Mouse (Mus musculus) limb, embryonic 10.5 days (tissue): ENCODE data around the gene Itsn2. TPM values are rescaled to one million over a fixed set of nuclear protein-coding genes. Genes with fewer than 3 reads are reported as not detected.
"Not testable (repeated sequence)": the region's sequence is repeated elsewhere in the genome, so short reads cannot be mapped to it uniquely, and the experiment has no call there.

Source experiments
- DNase-seq: peaks from one replicate; pipeline ENCODE4 v3.0.0-alpha.2; 2017; ENCODE audit warnings: low spot score
- H3K27ac ChIP-seq: fragments of 300-500 bp; sonication (generic); 2 replicates; pipeline ENCODE4 v1.5.1; 2016; ENCODE audit warnings: mild to moderate bottlenecking
- H3K27me3 ChIP-seq: fragments of 300-500 bp; sonication (generic); 2 replicates; pipeline ENCODE4 v1.6.1; 2016; ENCODE audit warnings: low read depth, mild to moderate bottlenecking; ENCODE audit not compliant: poor library complexity, severe bottlenecking
- H3K36me3 ChIP-seq: fragments of 300-500 bp; sonication (generic); 2 replicates; pipeline ENCODE4 v1.6.1; 2016; ENCODE audit warnings: mild to moderate bottlenecking, moderate library complexity
- H3K4me1 ChIP-seq: fragments of 300-500 bp; sonication (generic); 2 replicates; pipeline ENCODE4 v1.6.1; 2016
- H3K4me3 ChIP-seq: fragments of 300-500 bp; sonication (generic); 2 replicates; pipeline ENCODE4 v1.5.1; 2016; ENCODE audit warnings: mild to moderate bottlenecking, moderate library complexity
- H3K9me3 ChIP-seq: fragments of 300-500 bp; sonication (generic); replicated peaks from 2 replicates; pipeline ENCODE4 v1.6.1; 2016; ENCODE audit warnings: mild to moderate bottlenecking
- WGBS: fragments of 180-500 bp; shearing (Covaris S2); methylation state at CpG from one replicate; pipeline ENCODE4 v1.1.7; 2016; 5-methylcytosine and 5-hydroxymethylcytosine counted together
- polyA plus RNA-seq: library from polyadenylated mRNA; unstranded; fragments of >200 nt; fragmentation: Nextera tagmentation; extraction: Ambion mirVana; gene quantifications from 2 replicates; pipeline ENCODE4 v1.2.1, GENCODE M21; 2016

Gene Itsn2
- 17.4 and 20.0 TPM in 2 replicates for polyA plus RNA-seq

DNA sequence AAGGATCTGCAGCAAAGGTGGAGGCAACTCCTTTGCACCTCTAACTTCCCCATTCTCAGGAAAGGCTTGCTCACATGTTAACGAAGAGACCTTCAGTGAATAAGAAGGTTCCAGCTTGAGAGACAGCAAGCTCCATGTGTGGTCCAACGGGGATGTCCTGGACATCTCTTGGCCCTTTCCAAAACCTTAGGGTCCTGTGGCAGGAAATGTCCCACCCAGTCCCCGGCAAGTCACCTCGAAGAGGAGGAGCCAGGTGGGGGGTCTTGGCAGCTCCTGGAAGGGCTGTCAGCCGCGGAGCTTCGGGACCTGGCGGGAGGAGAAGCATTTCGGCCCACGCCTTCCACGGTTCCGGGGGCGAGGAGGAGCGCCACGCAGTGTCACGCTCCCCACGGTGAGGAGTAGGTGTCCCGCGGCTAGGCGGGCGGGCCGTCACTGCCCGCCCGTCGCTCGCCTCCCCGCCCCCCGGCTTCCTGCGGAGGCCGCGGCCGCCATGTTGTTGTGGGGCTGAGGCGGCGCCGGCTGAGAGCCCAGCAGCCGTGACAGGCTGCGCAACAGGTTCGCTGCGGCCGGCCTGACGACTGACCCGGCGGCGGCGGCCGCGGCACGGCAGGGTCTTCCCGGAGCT is at the start of gene Itsn2, which contains the start of gene Gm3625:
TSS of gene Itsn2 (plus strand) at position 98 of the 625 bp plus-strand sequence.
TSS of gene Gm3625 (minus strand) at position 387 of the 625 bp plus-strand sequence.
- Histone ChIP-seq H3K27me3 (peaks cover 8% of the 10 kb centered on the region), H3K4me3 (peak within 1 kb of the TSS; percentile 92), H3K4me1 (peaks cover 13% of the 10 kb centered on the region; the same call in 1 of the 2 replicates), H3K27ac (peak within 1 kb of the TSS; percentile 90), H3K36me3 (no peaks in the 10 kb centered on the region), H3K9me3 (no peaks in the 10 kb centered on the region)
- 2% methylated on average over 49 of the region's 49 CpGs for WGBS
- peak; percentile 80 for DNase-seq

DNA sequence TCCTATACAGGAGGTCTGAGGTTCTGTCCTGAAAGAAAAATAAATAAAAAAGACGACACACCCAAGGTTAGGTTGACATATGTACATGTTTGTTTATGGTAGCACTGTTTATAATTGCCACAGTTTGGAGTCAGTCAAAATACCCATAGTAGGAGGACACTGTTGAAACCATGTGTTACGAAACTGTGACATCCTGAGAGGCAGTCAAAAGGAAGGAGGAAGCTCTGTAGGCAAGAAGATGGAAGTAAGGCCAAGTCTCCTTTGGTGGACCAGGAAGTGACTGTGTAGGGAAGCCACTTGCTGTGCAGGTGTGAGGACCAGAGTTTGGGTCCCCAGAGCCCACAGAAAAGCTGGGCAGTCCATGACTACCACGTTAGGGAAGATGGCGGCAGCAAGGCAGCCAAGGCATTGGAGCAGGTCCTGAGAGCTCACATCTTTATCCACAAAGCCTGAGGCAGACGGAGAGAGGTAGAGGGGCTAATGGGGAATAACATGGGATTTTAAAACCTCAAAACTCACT is 48.0 kb upstream of the Itsn2 start:
- Histone ChIP-seq H3K4me1 (0 out of 2 replicates have a peak, but pooled peaks cover 2% of the 10 kb centered on the region), H3K36me3 (no peaks in the 10 kb centered on the region), H3K4me3 (no peak overlapping the region), H3K9me3 (no peaks in the 10 kb centered on the region), H3K27me3 (no peaks in the 10 kb centered on the region), H3K27ac (no peak overlapping the region)
- no peak for DNase-seq
- WGBS, result 86% methylated on average over 5 of the region's 5 CpGs

DNA sequence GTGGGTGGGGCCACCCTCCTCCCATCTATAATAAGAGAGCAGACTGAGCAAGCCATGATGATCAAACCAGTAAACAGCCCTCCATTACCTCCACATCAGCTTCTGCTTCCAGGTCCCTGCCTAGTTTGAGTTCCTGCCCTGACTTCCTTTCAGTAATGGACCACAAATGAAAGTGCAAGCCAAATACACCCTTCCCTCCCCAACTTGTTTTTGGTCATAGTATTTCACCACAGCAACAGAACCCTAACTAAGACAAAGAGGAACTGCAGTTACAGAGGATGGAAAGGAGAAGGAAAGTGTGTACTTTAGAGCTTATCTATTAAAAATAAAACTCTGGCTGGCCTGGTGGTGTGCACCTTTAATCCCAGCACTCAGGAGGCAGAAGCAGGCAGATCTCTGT is 47.0 kb upstream of the Itsn2 start:
- no peak for DNase-seq
- H3K36me3 ChIP-seq, result no peaks in the 10 kb centered on the region
- no peaks in the 10 kb centered on the region for H3K27me3 ChIP-seq
- H3K9me3 ChIP-seq, result no peaks in the 10 kb centered on the region
- no peak overlapping the region for H3K27ac ChIP-seq
- no peak overlapping the region for H3K4me3 ChIP-seq
- 0 out of 2 replicates have a peak, but pooled peaks cover 2% of the 10 kb centered on the region for H3K4me1 ChIP-seq

DNA sequence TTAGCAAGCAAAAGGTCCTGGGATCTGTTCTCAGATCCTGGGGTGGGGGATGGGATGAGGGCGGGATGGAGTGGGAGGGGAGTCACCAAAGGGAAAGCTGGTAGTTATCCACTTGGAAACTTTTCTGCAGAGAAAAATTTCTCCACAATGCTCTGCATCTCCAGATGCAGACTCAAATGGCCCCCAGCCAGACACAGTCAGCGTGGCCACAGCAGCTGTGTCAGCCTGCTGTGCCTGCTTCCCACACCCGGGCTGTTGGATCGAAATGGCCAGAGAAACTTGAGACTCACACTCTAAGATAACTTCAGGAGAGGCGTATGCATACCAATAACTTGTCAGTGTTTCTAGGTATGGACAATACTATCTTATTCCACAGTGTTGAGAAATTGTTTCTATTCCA is 45.9 kb upstream of the Itsn2 start:
- Histone ChIP-seq H3K4me1 (0 out of 2 replicates have a peak, but pooled peaks cover 2% of the 10 kb centered on the region), H3K4me3 (no peak overlapping the region), H3K9me3 (no peaks in the 10 kb centered on the region), H3K27me3 (no peaks in the 10 kb centered on the region), H3K27ac (no peak overlapping the region), H3K36me3 (no peaks in the 10 kb centered on the region)
- WGBS, result 63% methylated on average over 5 of the region's 5 CpGs
- DNase-seq, result no peak

DNA sequence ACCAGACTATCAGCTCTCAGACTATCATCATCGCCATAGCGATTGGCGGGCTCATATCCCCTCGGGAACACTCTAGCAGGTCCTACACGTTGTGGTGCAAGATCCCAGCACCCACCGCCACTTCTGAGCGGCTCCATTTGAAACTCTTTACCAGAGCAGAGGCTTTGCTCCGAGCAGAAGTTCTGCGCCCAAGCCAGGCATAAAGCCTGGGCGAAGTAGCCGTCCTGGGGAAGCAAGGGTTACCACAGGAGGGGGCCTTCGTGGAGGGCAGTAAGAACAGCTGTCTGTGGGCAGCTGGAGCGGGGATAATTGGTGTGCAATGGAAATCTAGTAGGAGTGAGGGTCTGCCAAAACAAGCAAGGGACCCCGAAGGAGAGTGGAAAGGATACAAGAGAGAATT is 44.9 kb upstream of the Itsn2 start:
- Histone ChIP-seq H3K27ac (no peak overlapping the region), H3K27me3 (no peaks in the 10 kb centered on the region), H3K36me3 (no peaks in the 10 kb centered on the region), H3K9me3 (no peaks in the 10 kb centered on the region), H3K4me1 (0 out of 2 replicates have a peak, but pooled peaks cover 2% of the 10 kb centered on the region), H3K4me3 (no peak overlapping the region)
- DNase-seq, result no peak
- 74% methylated on average over 14 of the region's 14 CpGs for WGBS

DNA sequence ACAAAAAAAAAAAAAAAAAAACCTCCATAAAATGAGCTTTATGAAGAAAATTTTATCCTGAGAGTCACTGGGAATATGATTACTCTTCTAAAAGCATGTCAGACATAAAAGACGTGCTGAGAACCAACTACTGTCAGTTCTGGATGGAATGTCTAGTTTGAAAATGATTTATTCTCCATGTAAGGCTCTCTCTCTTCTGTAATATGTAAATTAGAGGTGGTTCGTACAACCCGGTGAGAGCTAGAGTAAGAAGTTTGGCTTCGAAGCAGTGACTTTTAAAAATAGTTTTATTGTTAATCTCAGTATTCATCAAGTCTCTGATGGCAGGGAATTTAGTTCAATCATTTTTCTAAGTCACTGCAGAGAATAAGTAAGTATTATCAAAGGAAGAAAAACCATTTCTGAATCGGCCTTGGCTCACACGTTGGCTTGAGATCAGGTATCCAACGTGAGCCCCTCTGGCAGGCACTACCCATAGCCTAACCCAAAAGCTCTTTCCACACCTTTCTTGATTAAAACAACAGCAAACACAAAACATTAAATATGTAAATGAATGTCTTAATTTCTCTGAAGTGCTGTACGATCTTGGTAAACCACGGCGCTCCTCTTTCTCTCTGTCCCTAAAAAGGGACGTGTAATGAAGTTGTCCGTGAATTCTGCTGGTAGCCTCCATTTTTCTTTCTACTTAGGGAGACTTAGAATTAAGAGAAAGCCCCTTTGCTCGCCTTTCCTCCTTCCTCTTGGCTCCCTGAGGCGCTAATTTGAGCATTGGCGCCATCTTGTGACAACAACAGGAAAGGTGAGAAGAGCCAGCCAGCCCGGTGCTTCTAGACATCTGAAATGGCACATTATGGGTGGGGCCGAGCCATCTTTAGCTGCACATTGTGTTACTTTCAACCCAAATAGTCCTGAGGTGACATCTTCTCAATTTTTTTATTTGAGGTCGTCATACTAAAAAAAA is 44.1 kb upstream of the Itsn2 start:
- Histone ChIP-seq H3K36me3 (no peaks in the 10 kb centered on the region), H3K27ac (no peak overlapping the region), H3K27me3 (no peaks in the 10 kb centered on the region), H3K9me3 (no peaks in the 10 kb centered on the region), H3K4me1 (0 out of 2 replicates have a peak, but pooled peaks cover 2% of the 10 kb centered on the region), H3K4me3 (no peak overlapping the region)
- DNase-seq, result peak; percentile 75
- WGBS, result 26% methylated on average over 18 of the region's 18 CpGs

DNA sequence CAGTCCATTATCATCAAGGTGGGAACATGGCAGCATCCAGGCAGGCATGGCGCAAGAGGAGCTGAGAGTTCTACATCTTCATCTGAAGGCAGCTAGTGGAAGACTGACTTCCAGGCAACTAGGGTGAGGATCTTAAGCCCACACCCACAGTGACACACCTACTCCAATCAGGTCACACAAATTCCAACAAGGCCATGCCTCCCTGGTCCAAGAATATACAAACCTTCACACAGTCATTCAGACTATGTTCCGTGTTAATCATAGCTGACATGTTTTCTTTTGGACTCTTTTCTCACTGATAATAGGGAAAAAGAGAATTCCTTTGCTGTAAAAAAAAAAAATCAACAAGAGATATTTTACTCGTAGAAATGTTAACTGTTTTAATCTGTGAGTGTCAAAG is 38.7 kb upstream of the Itsn2 start:
- H3K27me3 ChIP-seq, H3K9me3 ChIP-seq, H3K4me3 ChIP-seq, H3K27ac ChIP-seq, DNase-seq, H3K4me1 ChIP-seq, H3K36me3 ChIP-seq: not testable (repeated sequence)
- 89% methylated on average over 3 of the region's 3 CpGs for WGBS

DNA sequence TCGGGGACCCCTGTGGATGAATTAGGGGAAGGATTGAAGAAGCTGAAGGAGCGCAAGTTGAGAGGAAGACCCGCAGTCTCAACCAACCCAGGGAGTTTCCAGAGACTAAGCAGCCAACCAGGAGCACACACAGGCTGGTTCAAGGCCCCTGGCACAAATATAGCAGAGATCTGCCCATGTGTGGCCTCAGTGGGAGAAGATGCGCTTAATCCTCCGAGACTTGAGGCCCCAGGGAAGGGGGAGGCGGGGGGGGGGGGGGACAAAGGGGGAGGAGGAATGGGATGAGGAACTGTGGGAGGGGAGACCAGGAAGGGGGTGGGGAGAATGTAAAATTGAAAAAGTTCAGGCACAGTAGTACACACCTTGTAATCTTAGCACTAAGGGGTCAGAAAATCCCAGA is 37.0 kb upstream of the Itsn2 start:
- Histone ChIP-seq H3K27ac (no peak overlapping the region), H3K27me3 (no peaks in the 10 kb centered on the region), H3K4me3 (no peak overlapping the region), H3K4me1 (no peaks in the 10 kb centered on the region), H3K36me3 (no peaks in the 10 kb centered on the region), H3K9me3 (no peaks in the 10 kb centered on the region)
- WGBS, result 78% methylated on average over 6 of the region's 6 CpGs
- DNase-seq, result no peak

DNA sequence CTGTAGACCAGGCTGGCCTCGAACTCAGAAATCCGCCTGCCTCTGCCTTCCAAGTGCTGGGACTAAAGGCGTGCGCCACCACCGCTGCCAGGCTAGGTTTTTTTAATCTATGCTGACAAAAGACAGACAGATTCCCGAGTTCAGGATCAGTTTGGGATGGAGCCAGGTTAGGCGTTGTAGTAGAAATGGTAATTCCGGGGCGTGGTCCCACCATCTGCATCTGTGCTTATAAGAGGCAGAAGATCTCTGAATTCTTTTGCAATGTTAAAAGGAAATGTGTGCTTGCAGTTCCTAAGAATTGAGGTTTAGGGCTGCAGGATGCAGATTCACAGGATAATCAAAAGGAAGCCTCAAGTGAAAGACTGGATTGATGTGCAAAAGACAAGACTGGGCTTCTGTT is 35.5 kb upstream of the Itsn2 start:
- Histone ChIP-seq H3K4me1 (no peaks in the 10 kb centered on the region), H3K27ac (no peak overlapping the region), H3K27me3 (no peaks in the 10 kb centered on the region), H3K4me3 (no peak overlapping the region), H3K36me3 (no peaks in the 10 kb centered on the region), H3K9me3 (no peaks in the 10 kb centered on the region)
- 87% methylated on average over 9 of the region's 9 CpGs for WGBS
- no peak for DNase-seq

DNA sequence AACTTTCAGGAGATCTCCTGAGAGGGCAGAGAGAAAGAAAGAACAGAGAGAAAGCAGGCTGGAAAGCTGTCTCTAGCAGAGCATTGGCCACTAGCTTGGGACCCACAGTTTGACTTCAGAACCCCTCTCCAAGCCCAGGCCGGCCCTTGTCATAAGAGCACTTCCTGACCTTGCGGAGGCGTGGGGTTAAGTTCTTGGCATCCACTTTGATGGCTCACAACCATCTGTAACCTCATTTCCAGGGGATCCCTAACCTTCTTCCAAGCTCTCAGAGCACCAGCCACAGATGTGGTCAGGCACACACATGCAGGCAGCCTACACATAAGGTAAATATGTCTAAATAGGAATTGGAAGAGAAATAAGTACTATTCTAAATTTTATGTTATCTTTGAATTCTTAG is 35.0 kb upstream of the Itsn2 start:
- DNase-seq, result no peak
- no peaks in the 10 kb centered on the region for H3K36me3 ChIP-seq
- no peaks in the 10 kb centered on the region for H3K27me3 ChIP-seq
- 75% methylated on average over 3 of the region's 3 CpGs for WGBS
- no peak overlapping the region for H3K27ac ChIP-seq
- no peaks in the 10 kb centered on the region for H3K4me1 ChIP-seq
- no peak overlapping the region for H3K4me3 ChIP-seq
- H3K9me3 ChIP-seq, result no peaks in the 10 kb centered on the region

DNA sequence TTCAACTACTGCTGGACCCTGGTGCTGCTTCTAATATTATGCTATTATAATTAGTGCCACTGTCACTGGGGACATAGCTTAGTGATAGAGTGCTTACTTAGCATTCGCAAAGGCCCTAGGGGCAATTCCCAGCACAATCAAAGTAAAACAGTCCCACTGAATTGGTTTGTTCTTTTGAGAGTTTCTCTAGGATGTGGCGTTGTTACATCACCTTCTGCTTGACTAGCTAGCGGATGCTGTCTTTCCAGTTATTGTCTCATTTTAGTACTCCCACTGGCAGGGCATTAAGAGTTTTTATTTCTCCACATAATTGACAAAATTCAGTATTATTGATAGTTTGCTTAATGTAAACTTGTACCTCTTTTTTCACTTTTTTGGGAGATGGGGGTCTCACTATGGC is 34.4 kb upstream of the Itsn2 start:
- H3K4me3 ChIP-seq, result no peak overlapping the region
- 88% methylated on average over 3 of the region's 3 CpGs for WGBS

DNA sequence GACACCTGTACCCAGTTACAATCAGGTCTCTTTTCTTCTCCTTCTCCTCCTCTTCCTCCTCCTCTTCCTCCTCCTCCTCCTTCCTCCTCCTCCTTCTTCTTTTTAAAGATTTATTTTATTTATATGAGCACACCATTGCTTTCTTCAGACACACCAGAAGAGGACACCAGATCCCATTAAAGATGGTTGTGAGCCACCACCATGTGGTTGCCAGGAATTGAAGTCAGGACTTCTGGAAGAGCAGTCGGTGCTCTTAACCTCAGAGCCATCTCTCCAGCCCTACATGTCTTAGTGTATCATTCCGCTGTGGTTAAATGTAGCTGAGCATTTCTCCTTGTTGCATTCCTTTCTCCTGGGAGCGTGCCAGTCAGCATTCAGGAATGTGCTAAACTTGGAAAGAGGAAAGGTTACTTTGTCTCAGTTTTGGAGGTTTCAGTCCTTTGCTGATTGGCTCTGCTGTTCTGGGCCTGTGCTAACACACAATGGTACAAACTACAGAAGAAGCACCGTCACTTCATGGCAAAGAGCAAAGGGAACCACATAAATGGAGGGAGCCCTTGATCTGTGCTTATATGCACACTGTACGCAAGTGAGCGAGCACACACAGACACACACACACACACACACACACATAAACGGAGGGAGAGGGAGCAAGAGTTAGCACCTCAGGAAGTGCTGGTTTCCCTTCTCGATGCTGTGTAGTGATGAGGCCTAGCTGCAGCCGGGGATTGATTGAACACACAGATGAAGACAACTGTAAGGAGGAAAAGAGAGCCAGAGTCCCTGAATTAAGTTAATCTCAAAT is 33.8 kb upstream of the Itsn2 start:
- WGBS, result 87% methylated on average over 9 of the region's 9 CpGs
- H3K27ac ChIP-seq, result no peak overlapping the region
- H3K27me3 ChIP-seq, result no peaks in the 10 kb centered on the region
- no peak overlapping the region for H3K4me3 ChIP-seq
- no peaks in the 10 kb centered on the region for H3K36me3 ChIP-seq
- H3K9me3 ChIP-seq, result no peaks in the 10 kb centered on the region
- no peak for DNase-seq
- H3K4me1 ChIP-seq, result no peaks in the 10 kb centered on the region

More for the DNA sequence above, 34.4 kb upstream of the Itsn2 start:
- Histone ChIP-seq H3K4me1 (no peaks in the 10 kb centered on the region), H3K9me3 (no peaks in the 10 kb centered on the region), H3K27me3 (no peaks in the 10 kb centered on the region), H3K27ac (no peak overlapping the region), H3K36me3 (no peaks in the 10 kb centered on the region)
- no peak for DNase-seq
